Mouse (Mus musculus) CH12.LX (cell line): Measurements from ENCODE around the gene Slc28a3. TPM values are rescaled to one million over a fixed set of nuclear protein-coding genes. Genes with fewer than 3 reads are reported as not detected.

ENCODE experiments used
- DNase-seq: peaks from one replicate; pipeline ENCODE4 v3.0.0-alpha.2; 2013; ENCODE audit errors: extremely low read depth
- H3K27ac ChIP-seq: 2 replicates; pipeline ENCODE4 v1.5.1; 2012; ENCODE audit warnings: low read depth, mild to moderate bottlenecking, control low read depth, moderate library complexity; ENCODE audit not compliant: insufficient read depth
- H3K27me3 ChIP-seq: replicated peaks from 2 replicates; pipeline ENCODE3; 2012; ENCODE audit warnings: inconsistent platforms
- H3K36me3 ChIP-seq, 2 experiments: replicated peaks in 1 of 2; 2 replicates each; pipeline versions ENCODE3 to v1.6.1; 2012; ENCODE audit warnings: inconsistent platforms in 1 of 2, low read length in 1 of 2, mild to moderate bottlenecking in 1 of 2, mixed read lengths in 1 of 2, moderate library complexity in 1 of 2; ENCODE audit not compliant: control insufficient read depth in 1 of 2, insufficient read depth in 1 of 2
- H3K4me1 ChIP-seq, 2 experiments: 2 replicates each; pipeline ENCODE4 v1.6.1; 2012; ENCODE audit warnings: inconsistent platforms in 1 of 2, moderate library complexity in 1 of 2; ENCODE audit not compliant: insufficient read depth in 2 of 2, control insufficient read depth in 1 of 2
- H3K4me2 ChIP-seq: 2 replicates; pipeline ENCODE4 v1.6.1; 2012; ENCODE audit warnings: low read depth, mild to moderate bottlenecking, control low read depth; ENCODE audit not compliant: poor library complexity, insufficient read depth, severe bottlenecking
- H3K4me3 ChIP-seq, 3 experiments: fragments of 150-350 bp in 1 of 3; sonication (generic) in 1 of 3; replicated peaks in 1 of 3; 2 replicates each; pipeline versions ENCODE3 to v1.5.1; 2011 to 2012; ENCODE audit warnings: low read depth in 2 of 3, low read length in 2 of 3, mild to moderate bottlenecking in 2 of 3, moderate library complexity in 2 of 3, control low read depth in 1 of 3, improper control_type of control experiment in 1 of 3, inconsistent platforms in 1 of 3, mixed read lengths in 1 of 3; ENCODE audit not compliant: poor library complexity in 1 of 3
- H3K79me2 ChIP-seq: replicated peaks from 2 replicates; pipeline ENCODE4 v1.6.1; 2012; ENCODE audit warnings: mild to moderate bottlenecking, moderate library complexity; ENCODE audit not compliant: control insufficient read depth, poor library complexity, insufficient read depth, severe bottlenecking; ENCODE audit errors: extremely low read depth
- H3K9ac ChIP-seq: 2 replicates; pipeline ENCODE4 v1.6.1; 2012; ENCODE audit warnings: low read depth, mild to moderate bottlenecking, control low read depth, moderate library complexity; ENCODE audit not compliant: insufficient read depth
- H3K9me3 ChIP-seq: replicated peaks from 2 replicates; pipeline ENCODE3; 2012; ENCODE audit warnings: low read length, inconsistent platforms, mixed read lengths
- BHLHE40 ChIP-seq: IDR thresholded peaks from 2 replicates; pipeline ENCODE4 v1.6.1; 2011; ENCODE audit warnings: mild to moderate bottlenecking, low read depth, low read length, improper control_type of control experiment
- CTCF ChIP-seq, 2 experiments: IDR thresholded peaks in 1 of 2; conservative IDR thresholded peaks in 1 of 2; 2 replicates each; pipeline ENCODE4 v1.5.1; 2011 to 2012; ENCODE audit warnings: low read depth in 2 of 2, low read length in 2 of 2, improper control_type of control experiment in 1 of 2, inconsistent platforms in 1 of 2, mild to moderate bottlenecking in 1 of 2, moderate library complexity in 1 of 2
- E2F4 ChIP-seq: IDR thresholded peaks from 2 replicates; pipeline ENCODE4 v1.6.1; 2011; ENCODE audit warnings: low read depth, low read length, improper control_type of control experiment; ENCODE audit not compliant: insufficient replicate concordance
- EP300 ChIP-seq: IDR thresholded peaks from 2 replicates; pipeline ENCODE4 v1.6.1; 2011; ENCODE audit warnings: low read length, improper control_type of control experiment
- IRF4 ChIP-seq: IDR thresholded peaks from 2 replicates; pipeline ENCODE4 v1.6.1; 2014; ENCODE audit warnings: low read depth, mild to moderate bottlenecking, inconsistent platforms, low read length, improper control_type of control experiment
- MAFK ChIP-seq: IDR thresholded peaks from 2 replicates; pipeline ENCODE4 v1.6.1; 2011; ENCODE audit warnings: low read length, improper control_type of control experiment; ENCODE audit not compliant: insufficient replicate concordance
- MAZ ChIP-seq: IDR thresholded peaks from 2 replicates; pipeline ENCODE4 v1.6.1; 2012; ENCODE audit warnings: low read depth, mild to moderate bottlenecking, inconsistent platforms, low read length, improper control_type of control experiment, moderate library complexity
- MEF2A ChIP-seq: IDR thresholded peaks from 2 replicates; pipeline ENCODE4 v1.6.1; 2014; ENCODE audit warnings: low read depth, mild to moderate bottlenecking, inconsistent platforms, low read length, improper control_type of control experiment, borderline replicate concordance
- PAX5 ChIP-seq: IDR thresholded peaks from 2 replicates; pipeline ENCODE4 v1.6.1; 2012; ENCODE audit warnings: low read length, inconsistent platforms, mixed read lengths
- RAD21 ChIP-seq: IDR thresholded peaks from 2 replicates; pipeline ENCODE4 v1.6.1; 2011; ENCODE audit warnings: low read depth, mild to moderate bottlenecking, low read length, improper control_type of control experiment, moderate library complexity
- SMC3 ChIP-seq: IDR thresholded peaks from 2 replicates; pipeline ENCODE4 v1.6.1; 2011; ENCODE audit warnings: low read depth, low read length, improper control_type of control experiment
- UBTF ChIP-seq: IDR thresholded peaks from 2 replicates; pipeline ENCODE4 v1.6.1; 2012; ENCODE audit warnings: low read depth, mild to moderate bottlenecking, inconsistent platforms, low read length, improper control_type of control experiment, moderate library complexity
- ZC3H11A ChIP-seq: IDR thresholded peaks from 2 replicates; pipeline ENCODE4 v1.6.1; 2012; ENCODE audit warnings: low read depth, mild to moderate bottlenecking, inconsistent platforms, low read length, improper control_type of control experiment
- dilution Hi-C: fragments of 300-500 bp; cut with MboI; formaldehyde crosslinking; loops from 2 replicates; pipeline ENCODE4 v1.14.3; 2020; ENCODE audit warnings: low sequenced_read_pairs; ENCODE audit not compliant: extremely low pct_unique_long_range_greater_than_20kb, extremely low pct_ligation_motif_present
- in situ Hi-C: fragments of 300-500 bp; cut with MboI; formaldehyde crosslinking; loops from 3 replicates; pipeline ENCODE4 v1.14.3; 2019; ENCODE audit warnings: low sequenced_read_pairs, low pct_ligation_motif_present, low pct_unique_long_range_greater_than_20kb, mixed read lengths
- polyA plus RNA-seq: library from polyadenylated mRNA; unstranded; fragments of >175 nt; gene quantifications from 2 replicates; pipeline ENCODE4 v1.2.1, GENCODE M21; 2012; ENCODE audit warnings: low read depth; ENCODE audit not compliant: insufficient read length
- total RNA-seq, 2 experiments: library from RNA; depleted of rRNA; stranded (reverse); fragments of 300-350 nt in 1 of 2; fragments of >200 nt in 1 of 2; gene quantifications; 2 replicates each; pipeline ENCODE4 v1.2.3; 2012 to 2014

Slc28a3 gene
- total and polyA plus RNA-seq, 3 experiments, result not detected

DNA sequence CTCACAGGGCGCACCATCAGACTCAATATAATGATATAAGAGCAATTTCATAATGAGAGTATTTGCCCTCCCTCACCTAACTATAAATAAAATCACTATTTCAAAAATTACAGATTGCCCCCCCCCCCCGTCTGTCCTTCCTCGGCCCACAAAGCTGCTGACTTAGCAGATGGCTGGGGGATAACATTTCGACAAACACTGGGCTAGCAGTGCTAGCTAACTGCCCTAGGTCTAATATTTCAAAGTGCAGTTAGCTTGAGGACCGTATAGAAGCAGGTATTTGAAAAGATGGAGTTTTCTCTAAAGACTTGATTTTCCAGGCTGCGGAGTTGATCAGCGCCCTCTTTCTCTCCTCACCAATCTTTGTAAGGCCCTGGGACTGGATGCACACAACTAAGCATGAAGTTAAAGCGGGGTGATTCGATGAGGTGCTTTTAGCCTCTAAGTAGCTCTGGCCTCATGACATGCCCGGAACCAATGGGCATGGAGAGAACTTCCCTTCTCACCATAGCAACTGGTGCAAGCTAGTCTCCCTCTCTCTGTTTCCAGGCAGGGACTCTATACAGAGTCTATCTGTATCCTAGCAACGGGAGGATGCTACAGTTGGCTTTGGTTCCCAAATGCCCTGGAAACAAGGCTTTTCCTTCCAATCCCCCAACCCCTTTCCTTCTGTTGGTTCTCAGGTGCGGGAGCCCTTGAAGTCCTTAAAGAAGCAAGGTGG, 66.8 kb downstream of the Slc28a3 start:
- Histone ChIP-seq H3K9me3 (no peaks in the 10 kb centered on the region), H3K79me2 (no peaks in the 10 kb centered on the region), H3K27ac (no peak overlapping the region), H3K4me3 (no peak overlapping the region), H3K4me2 (no peak overlapping the region), H3K36me3 (no peaks in the 10 kb centered on the region), H3K9ac (no peak overlapping the region), H3K4me1 (peaks cover 0 to 17% of the 10 kb centered on the region in 2 experiments; a peak in 2 of 4 replicates), H3K27me3 (no peaks in the 10 kb centered on the region)
- no peak for TF ChIP-seq PAX5
- no peak for TF ChIP-seq MEF2A
- TF ChIP-seq SMC3, result no peak
- no peak for TF ChIP-seq BHLHE40
- TF ChIP-seq UBTF, result no peak
- no peak for TF ChIP-seq MAZ
- dilution Hi-C loops (no loop called here), in situ Hi-C loops (loop anchor here (10.0 kb wide), 3 partner anchors 159 to 389 kb away; partner anchors contain the start of genes 2210016F16Rik, Gkap1 and Idnk)
- no peak for DNase-seq

DNA sequence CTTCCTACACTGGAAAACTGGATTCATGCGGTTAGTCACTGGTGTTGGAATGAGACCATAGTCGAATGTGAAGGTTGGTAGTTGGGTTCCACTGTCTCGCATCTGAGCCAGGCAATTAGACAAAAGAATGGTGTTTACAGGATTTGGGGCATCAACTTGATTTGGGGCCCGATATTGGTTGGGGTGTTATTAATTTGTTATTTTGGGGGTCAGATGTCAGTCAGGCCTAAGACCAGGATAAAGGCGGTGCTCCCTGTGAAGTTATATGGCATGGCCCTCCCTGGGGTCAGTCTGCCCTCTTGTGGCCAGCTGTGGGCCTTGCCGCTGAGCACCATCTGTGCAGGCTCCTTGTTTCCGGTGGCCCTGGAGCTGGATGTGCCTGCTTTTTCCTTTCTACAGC, 67.6 kb downstream of the Slc28a3 start:
- Histone ChIP-seq H3K4me2 (no peak overlapping the region), H3K27ac (no peak overlapping the region), H3K36me3 (no peaks in the 10 kb centered on the region), H3K9me3 (no peaks in the 10 kb centered on the region), H3K9ac (no peak overlapping the region), H3K79me2 (no peaks in the 10 kb centered on the region), H3K27me3 (no peaks in the 10 kb centered on the region), H3K4me1 (peaks cover 0 to 17% of the 10 kb centered on the region in 2 experiments; a peak in 2 of 4 replicates), H3K4me3 (no peak overlapping the region)
- dilution Hi-C loops (no loop called here), in situ Hi-C loops (loop anchor here (10.0 kb wide), 3 partner anchors 158 to 388 kb away; partner anchors contain the start of genes 2210016F16Rik, Gkap1 and Idnk)
- no peak for TF ChIP-seq EP300
- TF ChIP-seq MAFK, result no peak
- no peak for TF ChIP-seq IRF4
- TF ChIP-seq SMC3, result peak; percentile 85
- peak; percentile 28; the same call in 1 of the 2 replicates for TF ChIP-seq ZC3H11A
- no peak for TF ChIP-seq E2F4
- peak; percentile 87 for TF ChIP-seq RAD21
- TF ChIP-seq CTCF (conservative IDR thresholded peaks at IDR 0.05 in 1 of 2, IDR thresholded peaks at IDR 0.05 in 1 of 2; ENCODE audit: low read depth in 2 of 2, low read length in 2 of 2), result peak; percentile 66 to 87; a peak in 3 of 4 replicates
- DNase-seq, result peak; percentile 48
